Mouse (Mus musculus) lung, embryonic 14.5 days (tissue): ENCODE results near the gene Pih1d1. TPM values are rescaled to one million over a fixed set of nuclear protein-coding genes. Genes with fewer than 3 reads are reported as not detected.
A peak's percentile ranks its signal among the peaks of the same experiment; 100 is the strongest.

ENCODE experiments used
- ATAC-seq: fragments of 200-750 bp; cut with Nextera tagmentation; 2 replicates; pipeline ENCODE4 v1.8.0; 2017; ENCODE audit warnings: mild to moderate bottlenecking, moderate TSS enrichment, moderate library complexity; ENCODE audit not compliant: insufficient read depth
- DNase-seq: peaks from one replicate; pipeline ENCODE4 v3.0.0-alpha.2; 2015
- H3K27ac ChIP-seq: fragments of 300-500 bp; sonication (generic); 2 replicates; pipeline ENCODE4 v1.5.1; 2014; ENCODE audit warnings: low read depth, mild to moderate bottlenecking, moderate library complexity
- H3K27me3 ChIP-seq: fragments of 300-500 bp; sonication (generic); 2 replicates; pipeline ENCODE4 v1.6.1; 2014; ENCODE audit warnings: low read length, control low read depth; ENCODE audit not compliant: insufficient read depth
- H3K36me3 ChIP-seq: fragments of 300-500 bp; sonication (generic); 2 replicates; pipeline ENCODE4 v1.6.1; 2014; ENCODE audit warnings: control low read depth; ENCODE audit not compliant: insufficient read depth
- H3K4me1 ChIP-seq: fragments of 300-500 bp; sonication (generic); 2 replicates; pipeline ENCODE4 v1.6.1; 2014; ENCODE audit warnings: antibody characterized with exemption, control low read depth; ENCODE audit not compliant: insufficient read depth
- H3K4me2 ChIP-seq: fragments of 300-500 bp; sonication (generic); 2 replicates; pipeline ENCODE4 v1.6.1; 2014; ENCODE audit warnings: mild to moderate bottlenecking
- H3K4me3 ChIP-seq: fragments of 300-500 bp; sonication (generic); 2 replicates; pipeline ENCODE4 v1.5.1; 2014; ENCODE audit warnings: low read depth, low read length
- H3K9ac ChIP-seq: fragments of 300-500 bp; sonication (generic); 2 replicates; pipeline ENCODE4 v1.6.1; 2014
- H3K9me3 ChIP-seq: fragments of 300-500 bp; sonication (generic); 2 replicates; pipeline ENCODE4 v1.6.1; 2016; ENCODE audit warnings: low read depth, low read length, control low read depth
- CTCF ChIP-seq: IDR thresholded peaks from 2 replicates; pipeline ENCODE4 v1.5.1; 2016; ENCODE audit warnings: antibody characterized with exemption, low read depth
- WGBS: fragments of 180-500 bp; shearing (Covaris S2); extraction: QIAGEN DNeasy Blood & Tissue Kit; methylation state at CpG from one replicate; pipeline ENCODE4 v1.1.7; 2014; 5-methylcytosine and 5-hydroxymethylcytosine counted together
- polyA plus RNA-seq: library from polyadenylated mRNA; unstranded; fragments of >200 nt; fragmentation: Nextera tagmentation; extraction: Ambion mirVana; gene quantifications from 2 replicates; pipeline ENCODE4 v1.2.1, GENCODE M21; 2014

The Pih1d1 gene
- polyA plus RNA-seq, 1 experiment from 2014 or later = 112 TPM

GRCm38 (mm10) chr7:45162551-45162950 lies 8.4 kb downstream of the Pih1d1 start:
- Histone ChIP-seq H3K9me3 (no peaks in the 10 kb centered on the region), H3K4me1 (peaks cover 4% of the 10 kb centered on the region; the same call in 1 of the 2 replicates), H3K4me3 (peak overlapping the region; percentile 36), H3K4me2 (peak overlapping the region; percentile 72), H3K27me3 (peaks cover 53% of the 10 kb centered on the region), H3K9ac (no peak overlapping the region), H3K36me3 (peaks cover 27% of the 10 kb centered on the region; the same call in 1 of the 2 replicates), H3K27ac (no peak overlapping the region)
- DNase-seq = no peak
- TF ChIP-seq CTCF = no peak
- no peak; the same call in 1 of the 2 replicates for ATAC-seq
- WGBS = 28% methylated on average over 6 of the region's 6 CpGs

DNA sequence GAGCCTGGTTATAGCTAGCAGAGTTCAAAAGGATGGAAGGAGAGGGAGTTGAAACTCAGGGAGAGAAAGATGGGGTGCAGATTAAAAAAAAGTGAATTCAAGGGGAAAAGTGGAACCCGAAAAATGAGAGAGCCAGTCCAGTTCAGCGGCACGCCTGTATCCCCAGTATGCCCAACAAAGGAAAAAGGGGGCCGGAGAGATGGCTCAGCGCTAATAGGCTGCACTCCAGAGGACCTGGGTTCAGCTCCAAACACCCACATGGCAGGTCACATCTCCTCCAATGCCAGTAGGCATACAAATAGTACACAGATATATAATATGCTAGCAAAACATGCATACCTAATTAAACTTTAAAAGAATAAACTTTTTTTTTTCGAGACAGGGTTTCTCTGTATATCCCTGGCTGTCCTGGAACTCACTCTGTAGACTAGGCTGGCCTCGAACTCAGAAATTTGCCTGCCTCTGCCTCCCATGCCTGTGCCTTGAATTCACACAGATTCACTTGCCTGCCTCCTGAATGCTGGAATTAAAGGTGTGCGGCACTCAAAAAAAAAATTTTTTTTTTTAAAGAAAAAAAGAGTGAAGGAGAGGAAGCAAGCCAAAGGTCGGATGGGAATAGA lies 9.0 kb downstream of the Pih1d1 start:
- WGBS = 73% methylated on average over 9 of the region's 9 CpGs
- Histone ChIP-seq H3K36me3 (peaks cover 22% of the 10 kb centered on the region; the same call in 1 of the 2 replicates), H3K4me2 (no peak overlapping the region), H3K27ac (no peak overlapping the region), H3K4me1 (peaks cover 4% of the 10 kb centered on the region; the same call in 1 of the 2 replicates), H3K9me3 (no peaks in the 10 kb centered on the region), H3K4me3 (no peak overlapping the region), H3K9ac (no peak overlapping the region), H3K27me3 (peaks cover 58% of the 10 kb centered on the region)
- DNase-seq (no peak), ATAC-seq (no peak)
- TF ChIP-seq CTCF = no peak

- peak within 1 kb of the TSS; percentile 39 for H3K4me3 ChIP-seq
- peak within 1 kb of the TSS; percentile 38 for H3K9ac ChIP-seq
- peak within 1 kb of the TSS; percentile 72 for H3K4me2 ChIP-seq
- ATAC-seq = no peak
- no peak within 1 kb of the TSS for H3K27ac ChIP-seq
- peak; percentile 60 for DNase-seq
- TF ChIP-seq CTCF = no peak
- H3K4me1 ChIP-seq = peaks cover 4% of the 10 kb centered on the region; the same call in 1 of the 2 replicates
- H3K36me3 ChIP-seq = peaks cover 15% of the 10 kb centered on the region; the same call in 1 of the 2 replicates
- H3K9me3 ChIP-seq = peaks cover 2% of the 10 kb centered on the region; the same call in 1 of the 2 replicates
- H3K27me3 ChIP-seq = peaks cover 66% of the 10 kb centered on the region
- WGBS = 1% methylated on average over 39 of the region's 41 CpGs
Observed at GRCm38 (mm10) chr7:45163735-45164490, 9.8 kb downstream of the Pih1d1 start, which contains the start of gene Slc17a7. Gene Slc17a7 (plus strand): TSS chr7:45163949.

DNA sequence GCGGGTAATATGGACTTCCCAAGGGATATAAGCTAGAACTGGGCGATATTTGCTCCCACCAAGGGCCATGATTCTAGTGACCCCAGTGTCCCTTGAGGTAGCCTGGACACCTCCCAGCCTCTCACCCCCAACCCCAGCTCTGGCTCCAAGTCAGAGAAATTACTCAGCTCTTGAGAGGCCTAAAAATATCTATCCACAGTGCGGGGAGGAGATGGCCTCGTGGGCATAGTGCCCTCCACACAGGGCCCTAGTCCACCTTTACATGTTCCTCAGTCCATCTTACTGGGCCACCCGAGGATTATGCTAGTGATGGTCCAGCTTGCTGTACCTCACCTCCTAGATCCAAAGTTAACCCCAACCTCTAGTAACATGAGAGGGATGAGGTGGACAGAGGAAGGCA lies 10.7 kb downstream of the Pih1d1 start:
- WGBS = 60% methylated on average over 5 of the region's 5 CpGs
- no peak overlapping the region for H3K9ac ChIP-seq
- peaks cover 7% of the 10 kb centered on the region; the same call in 1 of the 2 replicates for H3K36me3 ChIP-seq
- H3K4me2 ChIP-seq = no peak overlapping the region
- DNase-seq (no peak), ATAC-seq (no peak)
- H3K27me3 ChIP-seq = peaks cover 75% of the 10 kb centered on the region
- no peak for TF ChIP-seq CTCF
- H3K4me3 ChIP-seq = no peak overlapping the region
- peaks cover 4% of the 10 kb centered on the region; the same call in 1 of the 2 replicates for H3K4me1 ChIP-seq
- H3K27ac ChIP-seq = no peak overlapping the region
- peaks cover 11% of the 10 kb centered on the region for H3K9me3 ChIP-seq

DNA sequence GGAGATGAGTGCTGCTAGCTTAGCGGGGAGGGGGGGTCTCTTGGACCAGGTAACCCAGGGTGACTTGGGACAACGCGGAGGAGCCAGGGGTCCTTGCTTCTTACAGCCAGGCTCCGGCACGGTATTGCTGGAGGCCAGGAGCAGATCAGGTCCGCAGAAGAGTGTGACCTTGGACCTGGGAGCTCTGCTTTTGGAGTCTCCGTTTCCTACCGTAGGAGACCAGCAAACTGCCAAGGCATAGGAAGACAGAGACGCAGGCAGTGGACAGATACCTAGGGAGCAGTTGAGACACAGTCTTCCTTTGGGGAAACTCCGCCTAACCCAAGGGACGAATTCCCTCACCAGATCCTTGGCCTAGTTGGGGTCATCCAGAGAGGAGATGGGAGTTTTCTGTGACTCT lies 11.6 kb downstream of the Pih1d1 start:
- DNase-seq (no peak), ATAC-seq (no peak)
- no peak overlapping the region for H3K9ac ChIP-seq
- WGBS = 43% methylated on average over 11 of the region's 11 CpGs
- TF ChIP-seq CTCF = no peak
- peaks cover 4% of the 10 kb centered on the region; the same call in 1 of the 2 replicates for H3K4me1 ChIP-seq
- H3K4me3 ChIP-seq = no peak overlapping the region
- no peaks in the 10 kb centered on the region for H3K36me3 ChIP-seq
- H3K4me2 ChIP-seq = no peak overlapping the region
- peaks cover 17% of the 10 kb centered on the region for H3K9me3 ChIP-seq
- peaks cover 80% of the 10 kb centered on the region for H3K27me3 ChIP-seq
- no peak overlapping the region for H3K27ac ChIP-seq

GRCm38 (mm10) chr7:45166950-45167401 lies 12.9 kb downstream of the Pih1d1 start:
- Histone ChIP-seq H3K27ac (no peak overlapping the region), H3K4me1 (peaks cover 4% of the 10 kb centered on the region; the same call in 1 of the 2 replicates), H3K36me3 (no peaks in the 10 kb centered on the region), H3K27me3 (peaks cover 80% of the 10 kb centered on the region), H3K4me3 (no peak overlapping the region), H3K9ac (no peak overlapping the region), H3K9me3 (peaks cover 17% of the 10 kb centered on the region), H3K4me2 (no peak overlapping the region)
- no peak for TF ChIP-seq CTCF
- no peak for DNase-seq
- WGBS = 15% methylated on average over 9 of the region's 10 CpGs
- ATAC-seq = no peak
